Mouse (Mus musculus) forebrain, embryonic 10.5 days (tissue): ENCODE measurements around the gene Mcub. TPM values are rescaled to one million over a fixed set of nuclear protein-coding genes. Genes with fewer than 3 reads are reported as not detected.

Source experiments
- DNase-seq: peaks from one replicate; pipeline ENCODE4 v3.0.0-alpha.2; 2017; ENCODE audit warnings: low spot score; ENCODE audit errors: extremely low spot score
- H3K27ac ChIP-seq: fragments of 300-500 bp; sonication (generic); 2 replicates; pipeline ENCODE4 v1.5.1; 2016; ENCODE audit warnings: mild to moderate bottlenecking
- H3K27me3 ChIP-seq: fragments of 300-500 bp; sonication (generic); 2 replicates; pipeline ENCODE4 v1.6.1; 2016; ENCODE audit warnings: mild to moderate bottlenecking; ENCODE audit not compliant: poor library complexity, severe bottlenecking
- H3K36me3 ChIP-seq: fragments of 300-500 bp; sonication (generic); replicated peaks from 2 replicates; pipeline ENCODE4 v1.6.1; 2016; ENCODE audit warnings: mild to moderate bottlenecking, moderate library complexity
- H3K4me1 ChIP-seq: fragments of 300-500 bp; sonication (generic); 2 replicates; pipeline ENCODE4 v1.6.1; 2016
- H3K4me3 ChIP-seq: fragments of 300-500 bp; sonication (generic); 2 replicates; pipeline ENCODE4 v1.5.1; 2016; ENCODE audit warnings: mild to moderate bottlenecking, moderate library complexity
- H3K9me3 ChIP-seq: fragments of 300-500 bp; sonication (generic); 2 replicates; pipeline ENCODE4 v1.6.1; 2016; ENCODE audit warnings: mild to moderate bottlenecking, moderate library complexity
- whole genome bisulfite sequencing: fragments of 180-500 bp; shearing (Covaris S2); methylation state at CpG from one replicate; pipeline ENCODE4 v1.1.7; 2016; 5-methylcytosine and 5-hydroxymethylcytosine counted together
- polyA plus RNA-seq: library from polyadenylated mRNA; unstranded; fragments of >200 nt; fragmentation: Nextera tagmentation; extraction: Ambion mirVana; gene quantifications from 2 replicates; pipeline ENCODE4 v1.2.1, GENCODE M21; 2016

Gene Mcub
- polyA plus RNA-seq, 1 experiment from 2014 or later, result 1.6 TPM

- Histone ChIP-seq H3K4me1 (peaks cover 3% of the 10 kb centered on the region; the same call in 1 of the 2 replicates), H3K27me3 (no peaks in the 10 kb centered on the region), H3K36me3 (peaks cover 30% of the 10 kb centered on the region), H3K4me3 (no peak overlapping the region), H3K27ac (no peak overlapping the region), H3K9me3 (no peaks in the 10 kb centered on the region)
- no peak for DNase-seq
- 74% methylated on average over 6 of the region's 6 CpGs for WGBS
Observed at GRCm38 (mm10) chr3:129979510-129979909, 9.5 kb upstream of the Mcub start.

DNA sequence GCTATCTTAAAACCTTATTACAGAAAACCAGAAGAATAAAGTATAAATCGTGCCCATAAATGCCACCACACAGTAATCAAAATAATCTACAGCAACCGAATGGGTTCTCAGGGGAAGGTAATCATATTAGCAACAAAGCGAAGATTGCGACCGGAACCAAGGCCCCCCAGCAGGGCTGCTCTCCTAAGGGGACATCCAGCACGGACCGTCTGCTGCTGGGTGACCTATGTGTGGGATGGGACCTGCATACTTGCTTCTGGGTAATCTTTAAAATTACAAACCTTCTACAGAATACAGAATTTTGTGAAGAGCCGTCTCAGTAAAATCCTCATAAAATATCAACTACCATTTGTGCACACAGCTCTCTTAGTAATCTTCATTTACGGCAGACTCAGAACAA is 8.7 kb upstream of the Mcub start:
- 89% methylated on average over 9 of the region's 9 CpGs for WGBS
- no peaks in the 10 kb centered on the region for H3K27me3 ChIP-seq
- DNase-seq, result no peak
- no peak overlapping the region for H3K27ac ChIP-seq
- peaks cover 22% of the 10 kb centered on the region for H3K36me3 ChIP-seq
- H3K9me3 ChIP-seq, result no peaks in the 10 kb centered on the region
- no peak overlapping the region for H3K4me3 ChIP-seq
- H3K4me1 ChIP-seq, result peaks cover 3% of the 10 kb centered on the region; the same call in 1 of the 2 replicates

- Histone ChIP-seq H3K9me3 (no peaks in the 10 kb centered on the region), H3K27me3 (peaks cover 11% of the 10 kb centered on the region), H3K36me3 (no peaks in the 10 kb centered on the region), H3K4me1 (peaks cover 4% of the 10 kb centered on the region), H3K27ac (no peak overlapping the region), H3K4me3 (no peak overlapping the region)
- DNase-seq, result no peak
- WGBS, result 96% methylated on average over 5 of the region's 5 CpGs
Observed at GRCm38 (mm10) chr3:129976317-129976716, 6.3 kb upstream of the Mcub start.

- no peaks in the 10 kb centered on the region for H3K9me3 ChIP-seq
- H3K27ac ChIP-seq, result peak overlapping the region; percentile 49; the same call in 1 of the 2 replicates
- H3K4me1 ChIP-seq, result peaks cover 28% of the 10 kb centered on the region
- WGBS, result 15% methylated on average over 19 of the region's 19 CpGs
- peak; percentile 62 for DNase-seq
- H3K4me3 ChIP-seq, result peak overlapping the region; percentile 64
- no peaks in the 10 kb centered on the region for H3K36me3 ChIP-seq
- H3K27me3 ChIP-seq, result peaks cover 62% of the 10 kb centered on the region
Observed at GRCm38 (mm10) chr3:129970529-129971515, 816 bp upstream of the Mcub start.

- Histone ChIP-seq H3K4me3 (peak overlapping the region; percentile 64), H3K27ac (no peak overlapping the region), H3K4me1 (peaks cover 28% of the 10 kb centered on the region), H3K36me3 (no peaks in the 10 kb centered on the region), H3K27me3 (peaks cover 62% of the 10 kb centered on the region), H3K9me3 (no peaks in the 10 kb centered on the region)
- DNase-seq, result no peak
- 31% methylated on average over 10 of the region's 10 CpGs for WGBS
Observed at GRCm38 (mm10) chr3:129969031-129969430, 975 bp downstream of the Mcub start.

DNA sequence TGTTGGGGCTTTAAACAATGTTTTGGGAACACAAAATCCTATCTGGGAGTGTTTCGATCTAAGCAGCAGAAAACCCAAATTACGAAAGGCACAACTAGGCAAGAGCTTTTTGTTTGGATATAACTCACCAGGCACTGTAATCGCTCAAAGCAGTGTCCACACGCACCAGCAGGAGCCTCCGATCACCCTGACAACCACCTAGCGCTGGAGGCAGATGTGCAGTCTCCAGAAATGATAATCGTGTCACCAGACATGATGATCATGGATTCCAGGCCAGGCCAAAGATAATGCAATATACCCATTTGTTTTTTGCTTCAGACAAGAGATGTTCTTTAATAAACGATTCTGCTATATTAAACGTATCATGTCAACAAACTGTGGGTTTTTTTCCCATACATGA is 2.1 kb downstream of the Mcub start:
- H3K27me3 ChIP-seq, result peaks cover 62% of the 10 kb centered on the region

DNA sequence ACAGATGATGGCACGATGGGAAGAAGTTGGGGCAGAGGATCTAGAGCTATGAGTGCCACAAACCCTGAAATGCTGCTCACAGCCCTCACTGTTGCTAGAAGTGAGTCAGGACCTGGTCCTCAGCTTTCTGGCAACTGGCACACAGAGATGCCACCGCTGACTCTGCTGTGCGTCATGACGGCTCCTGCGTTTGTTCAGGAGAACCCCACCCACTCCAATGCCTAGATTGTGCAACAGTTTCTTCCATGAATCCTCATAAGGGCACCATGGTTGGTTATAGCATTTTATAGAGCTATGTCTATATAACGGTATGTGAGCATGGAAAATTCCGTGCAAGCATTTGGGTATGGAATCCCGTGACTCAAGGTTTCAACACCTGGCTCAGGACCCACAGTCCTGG is 5.3 kb downstream of the Mcub start:
- Histone ChIP-seq H3K27me3 (peaks cover 35% of the 10 kb centered on the region), H3K4me1 (peaks cover 8% of the 10 kb centered on the region), H3K27ac (no peak overlapping the region), H3K36me3 (no peaks in the 10 kb centered on the region), H3K4me3 (no peak overlapping the region), H3K9me3 (no peaks in the 10 kb centered on the region)
- WGBS, result 96% methylated on average over 8 of the region's 8 CpGs
- no peak for DNase-seq

More for the DNA sequence above, 2.1 kb downstream of the Mcub start:
- 89% methylated on average over 9 of the region's 9 CpGs for whole genome bisulfite sequencing
- Histone ChIP-seq H3K4me1 (peaks cover 28% of the 10 kb centered on the region), H3K36me3 (no peaks in the 10 kb centered on the region), H3K9me3 (no peaks in the 10 kb centered on the region), H3K27ac (no peak overlapping the region), H3K4me3 (no peak overlapping the region)
- no peak for DNase-seq

DNA sequence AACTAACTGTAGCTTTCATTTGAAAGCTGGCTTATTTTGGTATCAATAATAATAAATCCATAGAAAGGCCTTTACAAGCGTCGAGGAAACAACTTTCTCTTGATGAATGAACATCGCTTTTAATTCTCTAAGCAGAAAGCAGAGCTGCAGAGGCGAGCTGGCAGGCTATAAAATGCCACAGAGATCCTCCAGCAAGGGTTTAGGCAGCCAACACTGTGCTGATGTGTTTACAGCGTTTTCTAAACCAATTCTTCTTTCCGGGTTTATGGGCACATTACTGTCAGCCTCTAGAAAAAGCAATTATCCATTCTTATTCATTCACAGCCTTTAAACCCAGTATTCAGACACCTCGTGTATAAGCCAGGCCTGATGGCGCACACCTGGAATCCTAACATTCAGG is 7.5 kb downstream of the Mcub start:
- Histone ChIP-seq H3K27me3 (peaks cover 13% of the 10 kb centered on the region), H3K4me3 (no peak overlapping the region), H3K9me3 (no peaks in the 10 kb centered on the region), H3K36me3 (no peaks in the 10 kb centered on the region), H3K4me1 (no peaks in the 10 kb centered on the region), H3K27ac (no peak overlapping the region)
- DNase-seq, result no peak
- 80% methylated on average over 8 of the region's 8 CpGs for WGBS

DNA sequence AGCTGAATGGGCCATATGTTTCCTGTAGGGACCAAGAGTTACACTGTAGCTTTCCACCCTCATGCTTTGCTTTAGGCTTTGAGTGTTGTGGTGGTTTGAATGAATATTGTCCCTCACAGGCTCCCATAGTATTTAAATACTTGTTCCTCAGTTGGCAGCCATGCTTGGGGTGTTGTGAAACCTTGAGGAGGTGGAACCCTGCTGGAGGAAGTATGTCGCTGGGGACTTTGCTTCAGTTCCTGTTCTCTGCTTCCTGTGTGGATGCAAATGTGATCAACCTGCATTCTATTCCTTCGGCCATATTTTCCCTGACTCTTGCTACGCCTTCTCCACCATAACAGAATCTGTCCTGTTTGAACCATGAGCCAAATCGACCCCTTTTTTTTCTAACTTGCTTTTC is 16.7 kb downstream of the Mcub start:
- H3K4me1 ChIP-seq, result no peaks in the 10 kb centered on the region
- no peaks in the 10 kb centered on the region for H3K27me3 ChIP-seq
- H3K36me3 ChIP-seq, result no peaks in the 10 kb centered on the region
- 90% methylated on average over 4 of the region's 4 CpGs for WGBS
- DNase-seq, result no peak
- H3K27ac ChIP-seq, result no peak overlapping the region
- H3K9me3 ChIP-seq, result 0 out of 2 replicates have a peak, but pooled peaks cover 3% of the 10 kb centered on the region
- H3K4me3 ChIP-seq, result no peak overlapping the region

GRCm38 (mm10) chr3:129949158-129949773 is 20.7 kb downstream of the Mcub start:
- no peaks in the 10 kb centered on the region for H3K4me1 ChIP-seq
- no peaks in the 10 kb centered on the region for H3K9me3 ChIP-seq
- WGBS, result 90% methylated on average over 5 of the region's 5 CpGs
- H3K36me3 ChIP-seq, result no peaks in the 10 kb centered on the region
- no peak overlapping the region for H3K4me3 ChIP-seq
- no peaks in the 10 kb centered on the region for H3K27me3 ChIP-seq
- no peak for DNase-seq
- H3K27ac ChIP-seq, result no peak overlapping the region

GRCm38 (mm10) chr3:129948359-129948758 is 21.6 kb downstream of the Mcub start:
- no peak for DNase-seq
- WGBS, result 88% methylated on average over 5 of the region's 5 CpGs
- no peaks in the 10 kb centered on the region for H3K27me3 ChIP-seq
- no peak overlapping the region for H3K4me3 ChIP-seq
- H3K36me3 ChIP-seq, result no peaks in the 10 kb centered on the region
- H3K9me3 ChIP-seq, result no peaks in the 10 kb centered on the region
- H3K27ac ChIP-seq, result no peak overlapping the region
- no peaks in the 10 kb centered on the region for H3K4me1 ChIP-seq

DNA sequence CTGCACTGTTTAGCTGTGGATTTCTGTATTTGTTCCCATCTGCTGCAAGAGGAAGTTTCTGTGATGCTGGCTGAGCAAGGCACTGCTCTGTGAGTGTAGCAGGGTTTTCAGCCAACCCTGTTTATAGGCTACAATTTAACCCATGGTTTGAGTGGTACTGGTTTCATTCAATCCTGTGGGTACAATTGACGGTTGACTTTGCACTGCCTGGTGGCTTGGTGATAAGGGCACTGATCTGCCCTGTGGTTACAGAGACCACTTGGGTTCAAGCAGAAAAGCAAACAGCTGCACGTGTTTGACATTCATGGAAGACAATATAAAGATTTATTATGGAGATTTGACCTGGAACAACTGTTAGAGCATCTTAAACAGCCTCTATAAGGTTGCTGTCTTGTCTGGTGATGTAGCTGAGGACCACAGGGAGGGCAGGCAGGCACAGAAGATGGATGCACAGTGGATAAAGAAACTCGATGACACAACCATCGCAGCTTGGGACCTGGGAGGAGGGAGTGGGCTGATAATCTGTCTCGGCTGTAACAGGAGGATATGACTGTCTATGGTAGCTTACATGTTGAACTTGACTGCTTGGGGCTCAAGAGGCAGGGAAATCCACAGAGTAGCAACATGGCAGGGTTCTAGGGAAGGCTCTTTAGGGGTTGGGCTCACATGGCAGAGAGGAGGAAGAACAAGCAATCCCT is 23.6 kb downstream of the Mcub start:
- H3K27me3 ChIP-seq, result no peaks in the 10 kb centered on the region
- H3K36me3 ChIP-seq, result no peaks in the 10 kb centered on the region
- H3K4me1 ChIP-seq, result no peaks in the 10 kb centered on the region
- H3K9me3 ChIP-seq, result no peaks in the 10 kb centered on the region
- no peak overlapping the region for H3K4me3 ChIP-seq
- no peak for DNase-seq
- H3K27ac ChIP-seq, result no peak overlapping the region
- 87% methylated on average over 5 of the region's 5 CpGs for WGBS
